Mouse (Mus musculus) thymus, postnatal 10 days (tissue): Measurements from ENCODE around the gene Wfdc15a.

Experiments used
- DNase-seq, 2 experiments: peaks; one replicate each; pipeline ENCODE4 v3.0.0; 2021; ENCODE audit warnings: low spot score in 2 of 2

The Wfdc15a gene

DNA sequence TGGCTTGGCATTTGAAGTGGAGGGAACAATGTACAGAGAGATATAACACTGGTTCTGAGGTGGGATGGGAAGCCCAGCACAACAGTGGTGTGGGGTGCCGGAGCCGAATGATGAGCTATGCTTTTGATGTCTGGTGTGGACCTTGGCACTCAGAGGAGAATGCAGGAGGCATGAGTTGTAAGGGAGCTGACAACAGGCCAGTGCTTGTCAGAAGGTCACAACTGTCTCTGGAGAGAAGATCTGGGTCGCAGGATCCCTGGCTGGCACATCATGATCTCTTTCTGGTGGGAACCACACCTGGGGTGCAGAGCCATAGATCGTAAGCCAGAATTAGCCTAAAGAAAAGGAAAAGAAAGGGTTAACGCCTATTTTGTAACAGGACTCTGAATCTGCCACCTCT, 22.1 kb downstream of the Wfdc15a start:
- DNase-seq = no peak

DNA sequence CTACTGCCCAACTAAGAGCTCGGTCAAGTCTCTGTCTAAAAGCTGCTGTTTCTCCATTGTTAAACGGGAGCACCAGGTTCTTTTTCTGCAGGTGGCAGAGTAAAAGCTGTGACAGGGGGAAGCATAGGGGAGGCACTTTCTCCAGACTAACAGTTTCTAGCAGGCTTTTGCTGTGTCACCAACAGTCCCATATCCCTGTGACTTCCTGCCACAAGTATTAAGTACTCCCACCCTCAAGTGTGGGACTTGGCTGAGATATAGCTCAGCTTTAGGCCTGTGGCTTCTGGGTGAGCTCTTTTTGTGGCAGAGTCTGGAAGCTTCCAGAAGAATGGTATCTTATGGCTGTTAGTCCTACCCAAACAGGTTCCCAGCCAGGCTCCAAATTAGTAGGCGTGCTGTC, 24.1 kb downstream of the Wfdc15a start:
- no peak for DNase-seq

DNA sequence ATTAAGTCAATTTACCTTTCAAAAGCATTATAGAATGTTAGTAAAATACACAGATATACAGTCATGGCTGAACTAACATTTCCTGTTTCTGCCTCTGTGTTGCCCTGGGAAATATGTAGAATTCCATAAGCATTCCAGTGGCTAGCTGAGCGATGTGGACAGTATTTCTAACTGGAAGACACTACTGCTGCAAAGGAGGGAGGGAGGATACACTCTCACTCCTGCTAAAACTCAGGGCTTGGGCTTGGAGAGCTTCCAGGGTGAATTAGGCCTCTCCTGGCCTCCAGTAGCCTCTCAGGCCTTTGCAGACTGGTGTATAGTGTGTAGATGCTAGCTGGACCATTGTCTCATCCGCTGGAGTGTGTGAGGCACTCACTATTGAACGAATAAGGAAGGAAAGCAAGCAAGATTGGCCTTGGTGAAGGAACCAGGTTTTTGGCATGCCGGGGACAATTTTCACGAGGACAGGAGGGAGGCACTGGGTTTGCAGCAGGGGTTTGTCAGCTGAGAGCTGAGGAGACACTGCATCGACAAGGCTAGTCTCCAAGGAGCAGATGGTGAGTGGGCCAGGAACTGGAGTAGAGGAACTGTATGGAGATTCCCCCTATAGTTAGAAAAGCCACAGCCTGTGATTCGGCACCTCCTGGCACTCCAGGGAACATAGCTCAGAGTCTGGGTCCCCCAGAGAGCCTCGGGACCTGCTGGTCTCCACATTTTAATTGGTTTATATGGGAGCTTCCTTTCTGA, 25.1 kb downstream of the Wfdc15a start:
- DNase-seq = no peak

DNA sequence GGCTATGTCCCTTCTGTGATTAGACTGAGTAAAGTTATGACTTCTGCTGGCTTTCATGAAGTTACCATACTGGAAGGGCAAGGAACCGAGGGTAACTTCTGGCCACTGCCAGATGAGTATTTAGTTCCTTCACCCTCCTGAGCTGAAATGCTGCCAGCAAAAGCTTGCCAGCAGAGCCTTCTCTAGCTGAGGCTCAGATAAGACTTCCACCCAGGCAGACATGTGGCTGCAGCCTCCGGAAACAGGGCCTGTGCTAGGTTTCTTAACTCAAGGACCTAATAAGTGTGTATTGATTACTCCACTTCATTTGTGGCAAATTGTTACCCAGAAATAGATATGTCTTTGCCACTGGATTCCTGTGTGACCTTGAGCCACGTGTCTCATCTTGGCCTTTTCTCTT, 26.5 kb downstream of the Wfdc15a start:
- no peak for DNase-seq

- DNase-seq = no peak
These were observed 29.0 kb downstream of the Wfdc15a start, which contains the start of gene Kcns1 for GRCm38 (mm10) chr2:164170902-164171301. Gene Kcns1 (minus strand): TSS chr2:164171113.

- no peak for DNase-seq
These were observed 29.6 kb downstream of the Wfdc15a start for GRCm38 (mm10) chr2:164170326-164170725.

DNA sequence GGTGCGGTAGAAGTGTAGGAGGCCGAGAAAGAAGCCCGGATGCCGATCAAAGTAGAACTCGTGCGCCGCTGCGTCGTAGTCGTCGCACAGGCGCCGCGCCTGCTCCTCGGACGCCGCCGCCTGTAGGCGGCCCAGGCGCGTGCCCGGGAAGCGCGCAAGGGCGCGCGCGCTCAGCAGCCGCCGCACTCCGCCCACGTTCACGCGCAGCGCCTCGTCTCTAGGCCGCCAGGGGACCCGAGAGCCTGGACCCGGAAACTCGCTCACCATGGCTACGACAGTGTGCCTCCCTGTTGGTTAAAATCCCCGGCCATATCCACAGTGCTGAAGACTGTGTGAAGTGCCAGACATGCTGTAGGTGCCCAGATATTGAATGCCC, 31.4 kb downstream of the Wfdc15a start:
- DNase-seq = no peak

DNA sequence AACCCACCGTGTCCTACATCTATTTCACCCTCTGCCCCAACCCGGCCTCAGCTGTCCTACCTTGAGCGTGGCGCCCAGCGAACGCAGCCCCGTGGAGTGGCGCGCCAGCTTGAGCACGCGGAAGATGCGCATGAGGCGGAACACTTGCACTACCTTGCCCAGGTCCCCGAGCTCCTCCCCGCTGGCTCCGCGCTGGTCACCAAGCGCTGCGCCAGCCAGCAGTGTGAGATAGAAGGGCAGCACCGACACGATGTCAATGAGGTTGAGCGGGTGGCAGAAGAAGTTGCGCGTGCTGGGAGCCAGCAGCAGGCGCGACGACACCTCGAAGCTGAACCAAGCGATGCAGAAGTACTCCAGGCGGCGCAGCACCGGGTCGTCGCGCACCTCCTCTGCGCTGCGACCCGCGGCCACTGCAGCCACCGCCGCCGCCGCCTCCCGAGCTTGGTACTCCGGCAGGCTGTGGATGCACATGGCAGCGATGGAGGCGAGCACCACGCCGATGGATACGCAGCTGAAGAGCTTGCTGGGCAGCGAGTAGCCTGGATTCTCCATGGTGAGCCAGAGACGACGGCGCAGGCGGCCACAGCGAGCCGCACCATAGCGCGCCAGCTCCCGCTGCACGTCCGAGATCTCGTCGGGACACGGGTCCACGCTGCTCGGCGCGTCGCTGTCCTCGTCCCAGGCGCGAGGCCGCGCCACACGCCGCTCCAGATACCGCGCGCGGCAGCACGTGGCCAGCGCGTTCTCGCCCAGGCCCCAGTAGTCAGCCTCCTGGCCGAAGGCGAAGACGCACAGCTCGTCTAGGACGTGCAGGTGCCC, 32.0 kb downstream of the Wfdc15a start:
- DNase-seq = no peak

DNA sequence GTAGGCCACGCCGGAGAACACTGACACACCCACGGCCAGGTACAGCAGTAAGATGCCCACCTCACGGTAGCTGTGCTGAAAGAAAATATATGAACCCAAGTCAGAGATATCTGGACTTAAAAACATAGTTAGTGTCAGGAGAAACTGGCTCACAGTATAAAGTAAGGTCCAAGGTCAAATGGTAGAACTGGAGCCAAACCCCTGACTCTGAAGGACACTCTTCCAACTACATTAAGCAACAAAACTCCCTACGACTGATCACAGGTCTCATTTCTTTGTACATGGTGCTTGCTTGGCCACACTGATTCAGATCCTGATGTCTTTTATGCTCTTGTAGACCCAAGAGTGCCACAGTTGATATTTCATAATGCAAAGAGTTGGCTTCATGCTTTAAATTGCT, 35.0 kb downstream of the Wfdc15a start:
- DNase-seq = no peak

DNA sequence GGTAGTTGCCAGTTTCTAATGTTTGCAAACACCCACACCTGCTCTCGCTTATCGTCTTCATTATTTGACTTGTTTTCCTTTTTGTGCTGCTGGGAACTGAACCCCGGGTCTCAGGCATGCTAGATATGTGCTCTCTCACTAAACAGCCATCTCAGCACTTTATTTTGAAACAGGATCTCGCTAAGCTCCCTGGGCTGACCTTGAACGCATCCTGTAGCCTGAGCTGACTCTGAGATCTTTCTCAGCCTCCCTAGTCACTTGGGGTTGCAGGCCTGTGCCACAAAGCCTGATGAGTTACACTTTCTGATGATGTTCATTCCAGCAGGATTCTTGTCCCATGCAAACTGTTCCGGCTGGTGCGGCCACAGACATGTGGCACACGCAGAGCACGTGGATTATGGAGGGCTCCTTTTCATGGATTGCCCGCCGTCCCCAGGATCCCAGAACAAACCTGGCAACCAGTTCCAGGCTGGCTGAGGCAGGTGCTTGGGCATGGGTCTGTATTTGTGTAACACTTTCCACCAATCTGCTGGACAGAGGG, 38.3 kb downstream of the Wfdc15a start:
- no peak for DNase-seq

GRCm38 (mm10) chr2:164158838-164159237, 41.1 kb downstream of the Wfdc15a start:
- no peak for DNase-seq

- no peak for DNase-seq
These were observed 43.8 kb downstream of the Wfdc15a start for GRCm38 (mm10) chr2:164156158-164156557.

- no peak for DNase-seq
These were observed 45.9 kb downstream of the Wfdc15a start for GRCm38 (mm10) chr2:164154007-164154406.

GRCm38 (mm10) chr2:164152341-164152740, 47.6 kb downstream of the Wfdc15a start:
- no peak for DNase-seq

GRCm38 (mm10) chr2:164150086-164150760, 49.7 kb downstream of the Wfdc15a start:
- no peak for DNase-seq
